Mouse (Mus musculus): Measurements from ENCODE around the gene Smc1b. TPM values are rescaled to one million over a fixed set of nuclear protein-coding genes. Genes with fewer than 3 reads are reported as not detected.

Gene Smc1b
- not detected in 2 replicates for polyA plus RNA-seq (2012)

DNA sequence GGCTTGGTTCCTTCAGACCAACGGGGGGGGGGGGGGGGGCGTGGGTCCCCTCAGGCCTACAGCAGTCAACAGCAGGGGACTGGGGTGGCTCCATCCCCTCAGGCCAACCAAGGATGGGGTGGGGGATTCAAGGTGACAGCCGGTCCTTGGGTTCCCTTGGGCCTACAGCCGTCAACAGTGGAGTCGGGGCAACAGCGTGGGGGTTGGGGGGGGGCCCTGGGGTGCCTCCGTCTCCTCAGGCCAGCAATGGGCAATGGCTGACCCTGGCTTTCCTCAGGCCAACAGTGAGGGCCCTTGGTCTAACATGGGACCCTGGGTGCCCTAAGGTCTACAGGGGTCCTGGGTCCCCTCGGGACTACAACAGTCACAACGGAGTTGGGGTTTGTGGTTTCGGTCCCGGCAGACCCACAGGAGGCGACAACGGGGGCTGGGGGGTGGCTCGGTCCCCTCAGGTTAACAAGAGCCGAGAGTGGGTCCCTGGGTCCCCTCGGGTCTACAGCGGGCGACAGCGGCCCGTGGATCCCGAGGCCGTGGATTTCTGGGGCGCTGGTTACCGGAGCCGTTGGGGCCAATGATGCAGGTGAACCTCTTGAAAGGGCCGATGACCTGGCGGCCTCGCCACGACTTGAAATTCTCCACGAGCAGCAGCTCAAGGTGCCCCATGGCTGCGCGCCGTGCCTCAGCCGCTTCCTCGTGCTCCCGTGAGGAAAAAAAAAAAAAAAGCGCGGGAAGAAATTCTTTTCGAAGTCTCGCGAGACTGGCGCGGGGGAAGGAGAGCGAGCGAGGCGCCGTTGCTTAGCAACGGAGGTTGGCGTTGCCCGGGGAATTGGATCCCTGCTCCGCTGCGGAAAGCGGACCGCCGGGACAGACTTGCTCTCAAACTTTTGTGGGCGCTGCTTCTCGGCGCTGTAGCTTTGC, at the start of gene Smc1b, which contains the start of gene Ribc2:
Gene Smc1b, minus strand, starts transcription at position 690 of the 918 bp plus-strand sequence.
Gene Ribc2, plus strand, starts transcription at position 804 of the 918 bp plus-strand sequence.
- no peak for TF ChIP-seq GATA1 (IDR thresholded peaks at IDR 0.05; ENCODE audit: low read length)

DNA sequence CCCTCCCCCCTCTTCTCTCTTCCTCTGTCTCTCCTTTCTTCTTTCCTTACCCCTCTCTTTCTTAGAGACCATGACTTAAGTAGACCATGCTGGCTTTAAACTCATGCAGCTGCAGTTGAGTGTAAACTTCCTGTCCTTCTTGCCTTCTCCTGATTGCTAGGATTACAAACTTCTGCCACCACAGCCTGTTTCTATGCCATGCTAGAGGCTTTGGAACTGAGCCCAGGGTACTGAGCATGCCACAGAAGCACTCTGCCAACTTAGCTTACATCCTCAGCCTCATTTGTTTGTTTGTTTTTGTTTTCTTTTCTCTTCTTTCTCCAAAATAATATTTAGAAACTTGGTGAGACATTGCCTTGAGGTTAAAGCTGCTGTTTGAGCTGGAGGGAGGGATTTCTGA, 48.6 kb upstream of the Smc1b start:
- no peak for TF ChIP-seq GATA1 (IDR thresholded peaks at IDR 0.05; ENCODE audit: low read length)

- TF ChIP-seq GATA1 (IDR thresholded peaks at IDR 0.05; ENCODE audit: low read length) = no peak
Observed at GRCm38 (mm10) chr15:85179528-85180180, 47.9 kb upstream of the Smc1b start.

DNA sequence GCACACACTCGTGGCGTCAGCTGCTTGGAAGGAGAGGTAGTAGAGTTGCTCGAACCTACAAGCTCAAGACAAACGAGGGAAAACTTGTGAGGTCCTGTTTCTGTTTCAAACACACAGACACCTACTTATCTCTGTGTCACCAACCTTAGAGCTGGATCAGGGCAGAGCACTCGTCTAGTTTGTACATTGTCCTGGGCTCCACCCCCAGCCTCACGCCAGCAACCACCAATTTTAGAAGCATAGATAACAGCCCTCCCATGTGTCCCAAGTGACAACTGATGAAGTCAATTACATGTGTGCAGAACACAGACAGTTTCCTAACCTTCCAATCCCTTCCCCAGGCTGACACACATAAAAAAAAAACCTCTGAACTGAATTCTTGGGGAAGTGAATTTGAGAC, 46.4 kb upstream of the Smc1b start:
- TF ChIP-seq GATA1 (IDR thresholded peaks at IDR 0.05; ENCODE audit: low read length) = no peak

DNA sequence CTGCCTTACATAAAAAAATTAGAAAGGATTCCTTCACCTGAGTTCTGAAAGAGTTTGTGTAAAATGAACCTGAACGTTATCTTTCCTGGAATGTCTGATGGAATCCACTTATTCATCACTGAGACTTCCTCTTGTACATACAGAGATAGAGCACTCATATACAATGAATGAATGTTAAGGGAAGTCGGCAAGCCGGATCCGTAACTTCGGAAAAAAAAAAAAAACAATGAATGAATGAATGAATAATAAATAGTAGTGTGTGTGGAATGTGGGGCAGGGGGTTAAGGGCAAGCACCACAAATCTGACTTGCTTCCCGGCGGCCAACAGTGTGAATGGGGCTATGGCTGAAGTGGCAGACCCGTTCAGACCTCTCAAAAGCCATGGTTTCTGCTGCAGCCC, 45.8 kb upstream of the Smc1b start:
- TF ChIP-seq GATA1 (IDR thresholded peaks at IDR 0.05; ENCODE audit: low read length) = no peak

DNA sequence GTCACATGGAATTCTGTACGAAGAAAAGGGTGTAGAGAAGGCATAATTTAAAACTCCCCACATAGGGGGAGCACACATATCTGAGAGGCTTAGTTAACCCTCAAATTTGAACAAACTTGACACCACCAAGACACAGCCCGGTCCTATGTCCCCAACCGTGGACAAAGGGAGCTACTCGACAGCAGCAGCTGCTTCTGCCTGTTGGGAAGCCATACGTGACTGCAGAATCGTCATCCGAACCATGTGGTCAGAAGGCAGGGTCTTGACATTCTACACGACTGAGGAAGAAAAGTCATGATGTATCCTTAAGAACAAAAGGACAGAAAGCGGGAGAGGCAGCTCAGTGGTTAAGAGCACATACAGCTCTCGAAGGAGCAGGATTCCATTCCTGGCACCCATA, 42.3 kb upstream of the Smc1b start:
- no peak for TF ChIP-seq GATA1 (IDR thresholded peaks at IDR 0.05; ENCODE audit: low read length)

DNA sequence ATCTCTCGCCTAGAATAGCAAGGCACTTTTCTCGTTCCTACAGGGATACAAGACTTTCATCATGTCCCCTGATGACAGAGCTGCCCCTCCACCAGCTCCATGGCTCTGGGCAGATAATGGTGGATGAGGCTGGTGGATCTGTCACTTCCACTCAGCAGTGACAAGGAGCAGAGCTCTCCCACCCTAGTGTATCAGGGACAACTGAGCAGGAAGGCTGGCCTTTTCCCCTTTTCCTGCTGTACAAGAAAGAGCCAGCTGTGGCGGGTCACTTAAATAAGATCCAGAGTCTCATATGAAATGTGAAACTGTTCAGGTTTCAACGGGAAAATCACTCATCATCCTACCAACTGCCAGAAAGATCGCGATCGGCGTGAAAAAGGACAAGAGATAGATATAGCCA, 41.7 kb upstream of the Smc1b start:
- TF ChIP-seq GATA1 (IDR thresholded peaks at IDR 0.05; ENCODE audit: low read length) = no peak

DNA sequence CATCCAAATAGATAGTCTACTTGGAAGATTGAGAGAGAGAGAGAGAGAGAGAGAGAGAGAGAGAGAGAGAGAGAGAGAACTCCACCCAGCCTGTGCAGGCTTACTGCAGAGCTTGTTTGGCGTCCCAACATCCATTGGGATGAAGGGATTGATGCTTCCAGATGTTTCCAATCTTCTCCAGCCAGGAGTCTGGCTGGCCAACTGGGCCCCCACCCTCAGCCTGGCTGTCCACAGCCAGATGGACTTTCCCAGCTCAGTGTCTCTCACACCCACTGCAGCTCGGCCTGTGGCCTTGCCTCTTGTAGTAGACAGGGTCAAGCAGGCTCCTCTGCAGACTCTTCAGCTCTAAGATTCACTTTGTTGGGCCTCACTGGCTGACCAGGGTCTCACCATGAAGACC, 40.3 kb upstream of the Smc1b start:
- no peak for TF ChIP-seq GATA1 (IDR thresholded peaks at IDR 0.05; ENCODE audit: low read length)

GRCm38 (mm10) chr15:85167086-85167679, 35.4 kb upstream of the Smc1b start:
- no peak for TF ChIP-seq GATA1 (IDR thresholded peaks at IDR 0.05; ENCODE audit: low read length)

- TF ChIP-seq GATA1 (IDR thresholded peaks at IDR 0.05; ENCODE audit: low read length) = no peak
Observed at GRCm38 (mm10) chr15:85166433-85166933, 34.7 kb upstream of the Smc1b start.

DNA sequence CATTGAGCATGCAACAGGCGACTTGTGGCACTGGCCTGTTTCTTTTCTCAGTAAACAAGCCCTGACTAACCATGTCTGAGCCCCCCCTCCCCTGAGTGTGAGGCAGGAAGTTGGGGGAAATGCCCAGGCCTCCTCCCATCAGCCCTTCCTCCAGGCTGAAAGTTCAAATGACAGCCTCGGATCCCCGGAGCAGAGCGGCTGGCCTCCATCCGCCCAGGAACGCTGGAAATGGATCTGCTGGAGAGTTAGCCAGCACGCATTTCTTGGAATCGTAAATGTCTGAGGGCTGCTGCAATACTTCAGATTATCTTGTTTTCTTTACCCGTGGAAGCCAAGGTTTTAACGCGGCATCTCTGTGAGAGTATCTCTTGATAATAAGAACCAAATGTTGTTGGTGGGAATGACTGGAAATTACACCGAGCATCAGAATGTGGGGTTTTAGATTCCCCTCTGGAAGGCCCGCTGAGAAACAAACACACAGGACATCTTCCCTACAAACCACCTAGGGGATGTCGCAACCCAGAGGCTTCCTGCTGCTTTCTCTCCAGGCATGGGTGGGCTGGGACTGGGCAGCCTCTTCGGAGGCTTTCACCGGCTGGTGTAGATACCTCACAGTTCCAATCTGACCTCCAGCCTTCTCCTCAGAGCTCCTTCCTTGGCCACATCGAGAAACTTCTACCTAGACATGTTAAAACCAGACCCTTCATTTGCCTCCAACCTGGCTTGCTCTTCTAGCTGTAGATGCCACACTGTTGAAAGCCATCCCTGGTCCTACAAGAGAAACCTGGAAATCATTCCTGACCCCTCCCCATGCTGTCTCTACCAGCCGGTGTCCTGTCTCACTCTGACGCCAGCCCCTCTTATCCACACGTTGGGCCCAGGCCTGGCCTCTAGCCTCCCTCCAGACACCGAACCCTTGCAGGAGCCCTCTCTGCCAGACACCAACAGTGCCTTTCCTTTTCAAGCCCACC, 31.2 kb upstream of the Smc1b start:
- TF ChIP-seq GATA1 (IDR thresholded peaks at IDR 0.05; ENCODE audit: low read length) = no peak

GRCm38 (mm10) chr15:85161416-85161815, 29.7 kb upstream of the Smc1b start:
- no peak for TF ChIP-seq GATA1 (IDR thresholded peaks at IDR 0.05; ENCODE audit: low read length)

GRCm38 (mm10) chr15:85156198-85156597, 24.4 kb upstream of the Smc1b start:
- no peak for TF ChIP-seq GATA1 (IDR thresholded peaks at IDR 0.05; ENCODE audit: low read length)

- no peak for TF ChIP-seq GATA1 (IDR thresholded peaks at IDR 0.05; ENCODE audit: low read length)
Observed at GRCm38 (mm10) chr15:85154091-85154490, 22.3 kb upstream of the Smc1b start.

- no peak for TF ChIP-seq GATA1 (IDR thresholded peaks at IDR 0.05; ENCODE audit: low read length)
Observed at GRCm38 (mm10) chr15:85152577-85152976, 20.8 kb upstream of the Smc1b start.
